Mouse (Mus musculus) kidney, adult 2 months (tissue): ENCODE data around the gene Traf5. TPM values are rescaled to one million over a fixed set of nuclear protein-coding genes. Genes with fewer than 3 reads are reported as not detected.

ENCODE experiments used
- DNase-seq: peaks from one replicate; pipeline ENCODE4 v3.0.0; 2021
- H3K27ac ChIP-seq: fragments of 200-500 bp; 2 replicates; pipeline ENCODE4 v1.5.1; 2012; ENCODE audit warnings: low read depth, low read length, control low read depth, inconsistent platforms; ENCODE audit not compliant: insufficient read depth
- H3K27me3 ChIP-seq: fragments of 200-500 bp; replicated peaks from 2 replicates; pipeline ENCODE4 v1.6.1; 2012; ENCODE audit warnings: mild to moderate bottlenecking, moderate library complexity, low read length, inconsistent platforms; ENCODE audit not compliant: control insufficient read depth, insufficient read depth
- H3K36me3 ChIP-seq: fragments of 200-500 bp; 2 replicates; pipeline ENCODE4 v1.6.1; 2012; ENCODE audit warnings: mild to moderate bottlenecking, moderate library complexity, low read length, inconsistent platforms; ENCODE audit not compliant: control insufficient read depth, insufficient read depth
- H3K4me1 ChIP-seq: fragments of 200-500 bp; 2 replicates; pipeline ENCODE4 v1.6.1; 2011; ENCODE audit warnings: low read length; ENCODE audit not compliant: control insufficient read depth, insufficient read depth
- H3K4me3 ChIP-seq: fragments of 200-500 bp; 2 replicates; pipeline ENCODE4 v1.5.1; 2011; ENCODE audit warnings: mild to moderate bottlenecking, low read depth, low read length, control low read depth; ENCODE audit not compliant: insufficient read depth
- CTCF ChIP-seq: fragments of 200-500 bp; conservative IDR thresholded peaks from 2 replicates; pipeline ENCODE4 v1.5.1; 2011; ENCODE audit warnings: low read depth, mild to moderate bottlenecking, control low read depth, low read length, moderate library complexity, mixed read lengths; ENCODE audit not compliant: insufficient read depth, insufficient read length
- POLR2A ChIP-seq: fragments of 200-500 bp; IDR thresholded peaks from one replicate; pipeline ENCODE4 v1.6.1; 2011; ENCODE audit warnings: low read depth, low read length, control low read depth
- WGBS: fragments of 180-500 bp; shearing (Covaris S2); methylation state at CpG from one replicate; pipeline ENCODE4 v1.1.7; 2018; 5-methylcytosine and 5-hydroxymethylcytosine counted together
- polyA plus RNA-seq: library from polyadenylated mRNA; depleted of rRNA; stranded (reverse); fragments of >200 nt; gene quantifications from 2 replicates; pipeline ENCODE4 v1.2.3, GENCODE M21; 2012; rRNA removed

Gene Traf5
- 10.1 and 13.6 TPM in 2 replicates for polyA plus RNA-seq

- WGBS, result 1% methylated on average over 62 of the region's 63 CpGs
- no peak for TF ChIP-seq CTCF
- TF ChIP-seq POLR2A, result peak; percentile 21
Observed at GRCm38 (mm10) chr1:192091806-192092772, at the start of gene Traf5. Gene Traf5 (minus strand): TSS chr1:192092559.

GRCm38 (mm10) chr1:192140313-192140712, 48.0 kb upstream of the Traf5 start:
- Histone ChIP-seq H3K27me3 (no peaks in the 10 kb centered on the region), H3K4me1 (peaks cover 4% of the 10 kb centered on the region; the same call in 1 of the 2 replicates), H3K36me3 (no peaks in the 10 kb centered on the region), H3K4me3 (no peak overlapping the region), H3K27ac (no peak overlapping the region)
- WGBS, result 98% methylated on average over 2 of the region's 2 CpGs
- no peak for TF ChIP-seq POLR2A
- TF ChIP-seq CTCF, result no peak
- DNase-seq, result no peak

More at GRCm38 (mm10) chr1:192091806-192092772, at the start of gene Traf5:
- Histone ChIP-seq H3K27ac (peak within 1 kb of the TSS; percentile 67), H3K4me3 (peak within 1 kb of the TSS; percentile 76), H3K27me3 (no peaks in the 10 kb centered on the region), H3K4me1 (peaks cover 11% of the 10 kb centered on the region), H3K36me3 (no peaks in the 10 kb centered on the region)
- peak; percentile 99 for DNase-seq

- Histone ChIP-seq H3K4me3 (peak within 1 kb of the TSS; percentile 94), H3K27me3 (no peaks in the 10 kb centered on the region), H3K36me3 (peaks cover 2% of the 10 kb centered on the region; the same call in 1 of the 2 replicates), H3K4me1 (peaks cover 4% of the 10 kb centered on the region; the same call in 1 of the 2 replicates), H3K27ac (peak within 1 kb of the TSS; percentile 98)
- TF ChIP-seq CTCF (no peak), POLR2A (peak; percentile 47)
- peak; percentile 92 for DNase-seq
- under 1% methylated on average over 82 of the region's 88 CpGs for WGBS
Observed at GRCm38 (mm10) chr1:192137926-192138910, 45.9 kb upstream of the Traf5 start, which contains the start of gene Rcor3. Gene Rcor3 (minus strand): TSS chr1:192138062.

- H3K4me1 ChIP-seq, result peaks cover 4% of the 10 kb centered on the region; the same call in 1 of the 2 replicates
- H3K4me3 ChIP-seq, result peak overlapping the region; percentile 94
- DNase-seq, result no peak
- TF ChIP-seq POLR2A (no peak), CTCF (no peak)
- H3K27ac ChIP-seq, result peak overlapping the region; percentile 98
- WGBS, result 1% methylated on average over 44 of the region's 61 CpGs
- no peaks in the 10 kb centered on the region for H3K27me3 ChIP-seq
- peaks cover 2% of the 10 kb centered on the region; the same call in 1 of the 2 replicates for H3K36me3 ChIP-seq
Observed at GRCm38 (mm10) chr1:192137291-192137925, 45.0 kb upstream of the Traf5 start.

GRCm38 (mm10) chr1:192136561-192137290, 44.4 kb upstream of the Traf5 start:
- TF ChIP-seq POLR2A (peak; percentile 29), CTCF (no peak)
- H3K27me3 ChIP-seq, result no peaks in the 10 kb centered on the region
- under 1% methylated on average over 53 of the region's 55 CpGs for WGBS
- H3K36me3 ChIP-seq, result peaks cover 2% of the 10 kb centered on the region; the same call in 1 of the 2 replicates
- peak overlapping the region; percentile 98 for H3K27ac ChIP-seq
- DNase-seq, result peak; percentile 90
- H3K4me3 ChIP-seq, result peak overlapping the region; percentile 94
- H3K4me1 ChIP-seq, result peaks cover 4% of the 10 kb centered on the region; the same call in 1 of the 2 replicates
